Mouse (Mus musculus) lung, adult 2 months (tissue): Measurements from ENCODE around the gene Insc.

Experiments
- CTCF ChIP-seq: fragments of 200-500 bp; IDR thresholded peaks from 2 replicates; pipeline ENCODE4 v1.5.1; 2011; ENCODE audit warnings: mild to moderate bottlenecking, low read length, control low read depth; ENCODE audit not compliant: insufficient read depth
- POLR2A ChIP-seq: fragments of 200-500 bp; IDR thresholded peaks from 2 replicates; pipeline ENCODE4 v1.6.1; 2011; ENCODE audit warnings: low read depth, mild to moderate bottlenecking, control low read depth, low read length, borderline replicate concordance; ENCODE audit errors: extremely low read depth

GRCm38 (mm10) chr7:114778156-114778770 is 34.8 kb downstream of the Insc start:
- TF ChIP-seq CTCF = no peak
- TF ChIP-seq POLR2A = no peak
